Mouse (Mus musculus): Measurements from ENCODE around the gene 4930583I09Rik. TPM values are rescaled to one million over a fixed set of nuclear protein-coding genes. Genes with fewer than 3 reads are reported as not detected.

The 4930583I09Rik gene
- polyA plus RNA-seq (2012; rRNA removed) = not detected in 2 replicates

- TF ChIP-seq POLR2A (IDR thresholded peaks at IDR 0.05; ENCODE audit: borderline replicate concordance, extremely low read depth, insufficient read depth, insufficient read length, poor library complexity, severe bottlenecking) = no peak
- no peak for TF ChIP-seq CTCF (IDR thresholded peaks at IDR 0.05; ENCODE audit: borderline replicate concordance, extremely low read depth, insufficient read depth, insufficient read length)
- DNase-seq (ENCODE audit: low read depth) = peak; percentile 29
Observed at GRCm38 (mm10) chr17:64835928-64836327, at the start of gene 4930583I09Rik. 4930583I09Rik (minus strand) TSS chr17:64836071.

- DNase-seq (ENCODE audit: low read depth) = no peak
Observed at GRCm38 (mm10) chr17:64876111-64876510, 40.2 kb upstream of the 4930583I09Rik start.

GRCm38 (mm10) chr17:64873651-64874072 is 37.8 kb upstream of the 4930583I09Rik start:
- TF ChIP-seq CTCF (IDR thresholded peaks at IDR 0.05; ENCODE audit: borderline replicate concordance, extremely low read depth, insufficient read depth, insufficient read length) (peak; percentile 65; the same call in 1 of the 2 replicates), POLR2A (IDR thresholded peaks at IDR 0.05; ENCODE audit: borderline replicate concordance, extremely low read depth, insufficient read depth, insufficient read length, poor library complexity, severe bottlenecking) (no peak)
- DNase-seq (ENCODE audit: low read depth) = peak; percentile 66

More at GRCm38 (mm10) chr17:64876111-64876510, 40.2 kb upstream of the 4930583I09Rik start:
- no peak for TF ChIP-seq CTCF (IDR thresholded peaks at IDR 0.05; ENCODE audit: borderline replicate concordance, extremely low read depth, insufficient read depth, insufficient read length)
- TF ChIP-seq POLR2A (IDR thresholded peaks at IDR 0.05; ENCODE audit: borderline replicate concordance, extremely low read depth, insufficient read depth, insufficient read length, poor library complexity, severe bottlenecking) = no peak

- DNase-seq (ENCODE audit: low read depth) = no peak
- no peak for TF ChIP-seq CTCF (IDR thresholded peaks at IDR 0.05; ENCODE audit: borderline replicate concordance, extremely low read depth, insufficient read depth, insufficient read length)
- no peak for TF ChIP-seq POLR2A (IDR thresholded peaks at IDR 0.05; ENCODE audit: borderline replicate concordance, extremely low read depth, insufficient read depth, insufficient read length, poor library complexity, severe bottlenecking)
Observed at GRCm38 (mm10) chr17:64863817-64864216, 27.9 kb upstream of the 4930583I09Rik start.

GRCm38 (mm10) chr17:64860963-64861362 is 25.1 kb upstream of the 4930583I09Rik start:
- no peak for DNase-seq (ENCODE audit: low read depth)
- TF ChIP-seq POLR2A (IDR thresholded peaks at IDR 0.05; ENCODE audit: borderline replicate concordance, extremely low read depth, insufficient read depth, insufficient read length, poor library complexity, severe bottlenecking) = no peak
- TF ChIP-seq CTCF (IDR thresholded peaks at IDR 0.05; ENCODE audit: borderline replicate concordance, extremely low read depth, insufficient read depth, insufficient read length) = no peak

- no peak for DNase-seq (ENCODE audit: low read depth)
- no peak for TF ChIP-seq POLR2A (IDR thresholded peaks at IDR 0.05; ENCODE audit: borderline replicate concordance, extremely low read depth, insufficient read depth, insufficient read length, poor library complexity, severe bottlenecking)
- no peak for TF ChIP-seq CTCF (IDR thresholded peaks at IDR 0.05; ENCODE audit: borderline replicate concordance, extremely low read depth, insufficient read depth, insufficient read length)
Observed at GRCm38 (mm10) chr17:64858848-64859247, 23.0 kb upstream of the 4930583I09Rik start.

- TF ChIP-seq CTCF (IDR thresholded peaks at IDR 0.05; ENCODE audit: borderline replicate concordance, extremely low read depth, insufficient read depth, insufficient read length) (no peak), POLR2A (IDR thresholded peaks at IDR 0.05; ENCODE audit: borderline replicate concordance, extremely low read depth, insufficient read depth, insufficient read length, poor library complexity, severe bottlenecking) (no peak)
- peak; percentile 52 for DNase-seq (ENCODE audit: low read depth)
Observed at GRCm38 (mm10) chr17:64848031-64848430, 12.2 kb upstream of the 4930583I09Rik start.

- no peak for DNase-seq (ENCODE audit: low read depth)
Observed at GRCm38 (mm10) chr17:64846654-64847053, 10.8 kb upstream of the 4930583I09Rik start.

GRCm38 (mm10) chr17:64836892-64837291 is 1.0 kb upstream of the 4930583I09Rik start:
- DNase-seq (ENCODE audit: low read depth) = peak; percentile 81
- TF ChIP-seq POLR2A (IDR thresholded peaks at IDR 0.05; ENCODE audit: borderline replicate concordance, extremely low read depth, insufficient read depth, insufficient read length, poor library complexity, severe bottlenecking) (no peak), CTCF (IDR thresholded peaks at IDR 0.05; ENCODE audit: borderline replicate concordance, extremely low read depth, insufficient read depth, insufficient read length) (no peak)

More at GRCm38 (mm10) chr17:64846654-64847053, 10.8 kb upstream of the 4930583I09Rik start:
- TF ChIP-seq CTCF (IDR thresholded peaks at IDR 0.05; ENCODE audit: borderline replicate concordance, extremely low read depth, insufficient read depth, insufficient read length) = no peak
- TF ChIP-seq POLR2A (IDR thresholded peaks at IDR 0.05; ENCODE audit: borderline replicate concordance, extremely low read depth, insufficient read depth, insufficient read length, poor library complexity, severe bottlenecking) = no peak

- DNase-seq (ENCODE audit: low read depth) = peak; percentile 22
- no peak for TF ChIP-seq CTCF (IDR thresholded peaks at IDR 0.05; ENCODE audit: borderline replicate concordance, extremely low read depth, insufficient read depth, insufficient read length)
- no peak for TF ChIP-seq POLR2A (IDR thresholded peaks at IDR 0.05; ENCODE audit: borderline replicate concordance, extremely low read depth, insufficient read depth, insufficient read length, poor library complexity, severe bottlenecking)
Observed at GRCm38 (mm10) chr17:64836352-64836751, 481 bp upstream of the 4930583I09Rik start.

- TF ChIP-seq POLR2A (IDR thresholded peaks at IDR 0.05; ENCODE audit: borderline replicate concordance, extremely low read depth, insufficient read depth, insufficient read length, poor library complexity, severe bottlenecking) (no peak), CTCF (IDR thresholded peaks at IDR 0.05; ENCODE audit: borderline replicate concordance, extremely low read depth, insufficient read depth, insufficient read length) (no peak)
- no peak for DNase-seq (ENCODE audit: low read depth)
Observed at GRCm38 (mm10) chr17:64833906-64834490, 1.9 kb downstream of the 4930583I09Rik start.

- TF ChIP-seq CTCF (IDR thresholded peaks at IDR 0.05; ENCODE audit: borderline replicate concordance, extremely low read depth, insufficient read depth, insufficient read length) (no peak), POLR2A (IDR thresholded peaks at IDR 0.05; ENCODE audit: borderline replicate concordance, extremely low read depth, insufficient read depth, insufficient read length, poor library complexity, severe bottlenecking) (no peak)
- DNase-seq (ENCODE audit: low read depth) = no peak
Observed at GRCm38 (mm10) chr17:64833071-64833470, 2.8 kb downstream of the 4930583I09Rik start.

All from brain, embryonic 14.5 days (tissue).